In the genomic region with DNA sequence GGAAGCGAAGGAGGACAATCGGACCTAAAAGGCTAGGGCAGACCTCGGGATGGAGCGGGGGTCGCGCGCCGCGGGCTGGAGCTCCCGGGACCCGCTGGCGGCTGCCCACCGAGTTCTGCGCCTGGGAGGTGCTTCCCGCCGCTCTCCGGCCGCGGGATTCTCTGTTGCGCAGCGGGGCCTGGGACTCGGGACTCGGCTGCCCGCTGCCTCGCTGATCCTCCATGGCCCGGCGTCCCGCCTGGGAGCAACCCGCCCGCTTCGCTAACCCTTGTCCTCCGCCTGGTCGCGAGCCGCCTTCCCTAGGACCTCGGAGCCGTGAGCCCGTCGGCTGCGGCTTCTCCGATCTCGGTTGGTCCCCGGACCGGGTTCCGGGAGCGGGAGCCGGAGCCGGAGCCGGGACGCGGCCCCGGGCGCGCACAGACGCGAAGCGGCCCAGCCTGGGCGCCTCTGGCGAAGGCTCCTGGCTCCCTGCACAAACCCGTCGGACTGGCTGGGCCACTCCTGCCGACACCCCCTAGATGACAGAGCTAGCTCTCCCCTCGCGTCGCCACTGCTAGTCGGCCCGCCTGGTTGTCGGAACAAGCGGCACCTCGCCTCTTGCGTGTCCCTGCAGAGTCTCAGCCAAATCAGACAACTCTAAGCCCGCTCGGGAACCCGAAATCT, we compare ENCODE assay signal across 8 mouse cellular contexts. TPM values are rescaled to one million over a fixed set of nuclear protein-coding genes. Genes with fewer than 3 reads are reported as not detected.
DNase-seq lines count a peak whose midpoint lies in the region; ATAC-seq and TF ChIP-seq lines count a peak whose summit lies in the region.

No protein-coding gene starts in this region.

- ATAC-seq in CD4-positive, CD25-positive, alpha-beta regulatory T cell, adult 4 months, result no peak
- ATAC-seq in forebrain, embryonic 13.5 days, result peak; percentile 57
- peak; percentile 74 for ATAC-seq in intestine, embryonic 14.5 days (replicated peaks; ENCODE audit: low FRiP score, low TSS enrichment, low read depth)
- ATAC-seq in lung, postnatal 0 days, result peak; percentile 67

- H3K27ac ChIP-seq in forebrain, embryonic 13.5 days, result no peak overlapping the region
- no peak overlapping the region for H3K27ac ChIP-seq in intestine, embryonic 14.5 days (ENCODE audit: low read depth)
- H3K27ac ChIP-seq in lung, postnatal 0 days (ENCODE audit: low read length), result no peak overlapping the region

- peak overlapping the region; percentile 58 for H3K4me2 ChIP-seq in forebrain, embryonic 13.5 days
- H3K4me2 ChIP-seq in intestine, embryonic 14.5 days (ENCODE audit: low read length), result peak overlapping the region; percentile 64
- H3K4me2 ChIP-seq in lung, postnatal 0 days (replicated peaks; ENCODE audit: low read depth, low read length), result peak overlapping the region; percentile 91

- H3K36me3 ChIP-seq in forebrain, embryonic 13.5 days (ENCODE audit: poor library complexity, severe bottlenecking), result no peaks in the 10 kb centered on the region
- H3K36me3 ChIP-seq in intestine, embryonic 14.5 days (ENCODE audit: control insufficient read depth, insufficient read depth, low read length), result no peaks in the 10 kb centered on the region
- no peaks in the 10 kb centered on the region for H3K36me3 ChIP-seq in lung, postnatal 0 days (ENCODE audit: insufficient read depth, low read length)

- peaks cover 95% of the 10 kb centered on the region for H3K27me3 ChIP-seq in forebrain, embryonic 13.5 days
- H3K27me3 ChIP-seq in intestine, embryonic 14.5 days (replicated peaks; ENCODE audit: control insufficient read depth, insufficient read depth, low read length), result peaks cover 96% of the 10 kb centered on the region
- H3K27me3 ChIP-seq in lung, postnatal 0 days (replicated peaks; ENCODE audit: insufficient read depth, low read length), result peaks cover 69% of the 10 kb centered on the region

- no peak for TF ChIP-seq CTCF in lung, postnatal 0 days (IDR thresholded peaks at IDR 0.05)

- H3K9me3 ChIP-seq in forebrain, embryonic 13.5 days (replicated peaks), result no peaks in the 10 kb centered on the region
- no peaks in the 10 kb centered on the region for H3K9me3 ChIP-seq in intestine, embryonic 14.5 days (ENCODE audit: control insufficient read depth, low read length)
- no peaks in the 10 kb centered on the region for H3K9me3 ChIP-seq in lung, postnatal 0 days (ENCODE audit: low read length)

- peak overlapping the region; percentile 38 for H3K4me3 ChIP-seq in forebrain, embryonic 13.5 days
- H3K4me3 ChIP-seq in intestine, embryonic 14.5 days (ENCODE audit: low read depth, low read length), result peak overlapping the region; percentile 45
- peak overlapping the region; percentile 65 for H3K4me3 ChIP-seq in lung, postnatal 0 days (ENCODE audit: low read depth, low read length)

- TF ChIP-seq EP300 in lung, postnatal 0 days (IDR thresholded peaks at IDR 0.05), result no peak

- WGBS in forebrain, embryonic 13.5 days, result 0% methylated on average over 65 of the region's 74 CpGs
- whole genome bisulfite sequencing in intestine, embryonic 14.5 days, result under 1% methylated on average over 57 of the region's 74 CpGs
- WGBS in lung, postnatal 0 days, result under 1% methylated on average over 58 of the region's 74 CpGs

- peak; percentile 39 for DNase-seq in CD4-positive, CD25-positive, alpha-beta regulatory T cell, adult 2 months (ENCODE audit: low read depth, low spot score)
- DNase-seq in CD4-positive helper T cell, adult 2 months (ENCODE audit: low read depth, low spot score), result peak; percentile 27
- DNase-seq in intestine, embryonic 14.5 days (ENCODE audit: low spot score), result peak; percentile 85
- DNase-seq in lung, postnatal 0 days (ENCODE audit: low spot score), result peak; percentile 55
- peak; percentile 40 for DNase-seq in testis, postnatal 14 days (ENCODE audit: low spot score)
- DNase-seq in frontal cortex, postnatal 25 days (ENCODE audit: low spot score in 2 of 2), result no peak

- peak overlapping the region; percentile 43; the same call in 1 of the 2 replicates for H3K9ac ChIP-seq in forebrain, embryonic 13.5 days
- no peak overlapping the region for H3K9ac ChIP-seq in intestine, embryonic 14.5 days (ENCODE audit: low read length)
- H3K9ac ChIP-seq in lung, postnatal 0 days (replicated peaks; ENCODE audit: low read depth), result no peak overlapping the region

- peaks cover 30% of the 10 kb centered on the region for H3K4me1 ChIP-seq in forebrain, embryonic 13.5 days
- H3K4me1 ChIP-seq in intestine, embryonic 14.5 days (replicated peaks; ENCODE audit: control insufficient read depth, insufficient read depth, low read length), result peaks cover 10% of the 10 kb centered on the region; the same call in 1 of the 2 replicates
- H3K4me1 ChIP-seq in lung, postnatal 0 days (ENCODE audit: insufficient read depth, low read depth, low read length), result peaks cover 8% of the 10 kb centered on the region

RNA-seq across cellular contexts. Expression of gene Tfap2a, which starts 6.9 kb away (rescaled TPM):
- under 1 TPM in 1 of 2 experiments, not detected in 1; 0.20 TPM for polyA plus RNA-seq in CD4-positive, CD25-positive, alpha-beta regulatory T cell, adult 4 months (2017; shearing (Covaris generic))
- 0.46 and 0.73 TPM in 2 replicates for polyA plus RNA-seq in forebrain, embryonic 13.5 days (2015; fragmentation: Nextera tagmentation; extraction: Ambion mirVana)
- polyA plus RNA-seq in intestine, embryonic 14.5 days (2014; fragmentation: Nextera tagmentation; extraction: Ambion mirVana), result 0.31 and 0.32 TPM in 2 replicates
- polyA plus RNA-seq in lung, postnatal 0 days (2015; fragmentation: Nextera tagmentation; extraction: Ambion mirVana), result 0.05 and 0.16 TPM in 2 replicates

Comparison
In these comparisons a context has a peak if more than half of its experiments do, and no peak if none do; other contexts are left out.
1. DNase-seq: peak in CD4-positive, CD25-positive, alpha-beta regulatory T cell, adult 2 months (single experiment), CD4-positive helper T cell, adult 2 months (single experiment), intestine, embryonic 14.5 days (single experiment), lung, postnatal 0 days (single experiment) and testis, postnatal 14 days (single experiment); none in frontal cortex, postnatal 25 days (0 of 2).
2. Peak in every context shown above with its lines, with median percentiles within 50 percentile points of each other: H3K4me2 ChIP-seq and H3K4me3 ChIP-seq.